Mouse (Mus musculus) spleen, adult 2 months (tissue): ENCODE measurements around the gene Phf5a. TPM values are rescaled to one million over a fixed set of nuclear protein-coding genes. Genes with fewer than 3 reads are reported as not detected.

ENCODE experiments used
- DNase-seq, 2 experiments: peaks; one replicate each; pipeline versions ENCODE4 v3.0.0 to v3.0.0-alpha.2; 2012 to 2021; ENCODE audit warnings: low spot score in 2 of 2, low read depth in 1 of 2
- H3K27ac ChIP-seq: fragments of 200-500 bp; 2 replicates; pipeline ENCODE4 v1.5.1; 2012; ENCODE audit warnings: low read length, inconsistent platforms; ENCODE audit not compliant: insufficient read depth
- H3K27me3 ChIP-seq: fragments of 200-500 bp; 2 replicates; pipeline ENCODE4 v1.6.1; 2012; ENCODE audit warnings: mild to moderate bottlenecking, moderate library complexity, low read length, inconsistent platforms; ENCODE audit not compliant: control insufficient read depth, insufficient read depth
- H3K36me3 ChIP-seq: fragments of 200-500 bp; 2 replicates; pipeline ENCODE4 v1.6.1; 2012; ENCODE audit warnings: mild to moderate bottlenecking, low read length, inconsistent platforms; ENCODE audit not compliant: control insufficient read depth, insufficient read depth
- H3K4me1 ChIP-seq: fragments of 200-500 bp; 2 replicates; pipeline ENCODE4 v1.6.1; 2011; ENCODE audit warnings: inconsistent platforms; ENCODE audit not compliant: control insufficient read depth, insufficient read depth, insufficient read length
- H3K4me3 ChIP-seq: fragments of 200-500 bp; 2 replicates; pipeline ENCODE4 v1.5.1; 2011; ENCODE audit warnings: mild to moderate bottlenecking, inconsistent platforms; ENCODE audit not compliant: insufficient read depth, insufficient read length; ENCODE audit errors: extremely low read depth
- CTCF ChIP-seq: fragments of 200-500 bp; IDR thresholded peaks from 2 replicates; pipeline ENCODE4 v1.5.1; 2011; ENCODE audit warnings: mild to moderate bottlenecking, inconsistent platforms; ENCODE audit not compliant: insufficient read depth, insufficient read length, insufficient replicate concordance; ENCODE audit errors: extremely low read depth
- POLR2A ChIP-seq: fragments of 200-500 bp; IDR thresholded peaks from 2 replicates; pipeline ENCODE4 v1.6.1; 2011; ENCODE audit warnings: low read depth, low read length, inconsistent platforms
- WGBS: fragments of 180-500 bp; shearing (Covaris S2); methylation state at CpG from one replicate; pipeline ENCODE4 v1.1.7; 2018; 5-methylcytosine and 5-hydroxymethylcytosine counted together
- polyA plus RNA-seq: library from polyadenylated mRNA; depleted of rRNA; stranded (reverse); fragments of >200 nt; gene quantifications from 2 replicates; pipeline ENCODE4 v1.2.3, GENCODE M21; 2012

Gene Phf5a
- polyA plus RNA-seq, 1 experiment, result 29.8 TPM

DNA sequence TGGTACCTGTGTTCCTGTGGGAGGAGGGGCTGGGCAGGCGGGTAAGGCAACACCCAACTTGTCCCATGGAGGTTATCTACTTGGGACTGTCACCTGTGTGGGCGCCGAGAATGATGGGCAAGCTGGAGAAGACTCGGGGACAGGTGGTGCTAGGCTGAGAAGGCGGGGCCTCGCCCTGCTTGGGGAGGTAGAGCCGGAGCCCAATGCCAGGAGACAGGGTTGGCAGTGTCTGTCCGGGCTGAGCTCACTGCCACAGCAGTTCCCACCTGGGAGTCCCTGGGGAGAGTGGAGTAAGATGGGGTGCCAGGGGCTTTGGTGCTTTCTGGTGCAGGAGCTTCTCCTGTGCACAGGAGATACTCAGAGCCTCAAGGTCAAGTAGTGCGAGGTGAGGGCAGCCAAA lies 22.6 kb downstream of the Phf5a start:
- no peak for DNase-seq
- TF ChIP-seq CTCF, result no peak
- no peak for TF ChIP-seq POLR2A
- 83% methylated on average over 9 of the region's 9 CpGs for WGBS
- Histone ChIP-seq H3K27ac (no peak overlapping the region), H3K27me3 (no peaks in the 10 kb centered on the region), H3K36me3 (peaks cover 31% of the 10 kb centered on the region), H3K4me1 (no peaks in the 10 kb centered on the region), H3K4me3 (no peak overlapping the region)

DNA sequence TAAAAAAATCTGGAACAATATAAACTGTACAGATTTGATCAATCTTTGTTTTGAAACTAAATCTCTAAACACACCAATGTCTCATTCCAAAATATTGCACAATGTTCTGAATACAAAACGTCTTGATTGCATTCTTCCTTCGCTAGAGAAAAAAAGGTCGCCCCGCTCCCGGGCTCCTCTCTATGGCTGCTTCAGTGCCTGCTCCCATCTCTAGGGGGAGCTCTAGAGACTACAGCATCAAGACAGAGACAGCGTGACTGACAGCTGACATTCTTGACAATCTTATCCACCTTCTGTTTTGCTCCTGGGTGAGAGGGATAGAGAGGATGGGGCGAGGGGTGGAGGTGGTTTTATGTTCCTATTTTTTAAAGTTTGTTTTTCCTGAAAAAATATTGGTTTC lies 23.4 kb downstream of the Phf5a start:
- Histone ChIP-seq H3K36me3 (peaks cover 31% of the 10 kb centered on the region), H3K4me3 (no peak overlapping the region), H3K27me3 (no peaks in the 10 kb centered on the region), H3K27ac (no peak overlapping the region), H3K4me1 (no peaks in the 10 kb centered on the region)
- TF ChIP-seq CTCF, result peak; percentile 71; the same call in 1 of the 2 replicates
- TF ChIP-seq POLR2A, result no peak
- 33% methylated on average over 7 of the region's 7 CpGs for WGBS
- DNase-seq, result peak; percentile 46 to 66

DNA sequence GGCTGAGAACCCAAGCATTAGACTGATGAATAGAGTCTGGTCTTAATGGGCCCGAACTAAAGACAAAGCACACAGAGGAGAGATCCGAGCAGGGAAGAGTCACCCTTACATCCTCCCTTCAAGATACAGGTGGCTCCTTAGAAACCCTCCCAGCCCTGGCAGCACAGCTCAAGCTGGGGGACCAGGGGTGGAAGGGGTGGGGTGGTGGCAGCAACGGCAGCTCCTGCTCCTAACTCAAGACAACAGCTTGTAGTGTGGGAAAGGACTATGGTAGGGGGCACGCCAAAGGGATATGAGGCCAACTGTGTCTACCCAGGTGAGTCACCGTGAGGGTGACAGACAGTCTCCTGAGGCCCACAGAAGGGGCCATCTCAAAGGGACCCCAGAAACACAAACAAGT lies 23.9 kb downstream of the Phf5a start:
- 90% methylated on average over 5 of the region's 5 CpGs for WGBS
- H3K36me3 ChIP-seq, result peaks cover 29% of the 10 kb centered on the region
- no peak for DNase-seq
- TF ChIP-seq POLR2A (no peak), CTCF (no peak; the same call in 1 of the 2 replicates)
- no peaks in the 10 kb centered on the region for H3K27me3 ChIP-seq
- no peak overlapping the region for H3K4me3 ChIP-seq
- no peak overlapping the region for H3K27ac ChIP-seq
- H3K4me1 ChIP-seq, result no peaks in the 10 kb centered on the region

DNA sequence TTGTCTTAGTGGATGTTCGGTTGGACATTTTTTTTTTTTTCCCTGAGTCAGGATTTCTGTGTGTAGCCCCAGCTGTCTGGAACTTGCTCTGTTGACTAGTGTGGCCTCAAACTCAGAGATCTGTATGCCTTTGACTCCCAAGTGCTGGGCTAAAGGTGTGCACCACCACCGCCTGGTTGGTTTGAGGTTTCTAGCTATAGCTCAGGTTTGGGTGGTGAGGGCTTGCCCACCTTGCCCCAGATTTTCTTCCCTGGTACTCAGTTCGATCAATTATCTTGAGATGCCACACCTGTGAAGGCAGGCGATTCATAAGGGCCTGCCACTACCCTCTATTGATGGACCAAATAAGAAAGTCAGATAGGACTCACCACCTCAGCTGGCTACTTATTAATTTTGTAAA lies 24.6 kb downstream of the Phf5a start:
- 90% methylated on average over 4 of the region's 4 CpGs for WGBS
- H3K27ac ChIP-seq, result no peak overlapping the region
- no peak for DNase-seq

GRCm38 (mm10) chr15:81846755-81847154 lies 25.0 kb downstream of the Phf5a start:
- no peak for TF ChIP-seq POLR2A
- TF ChIP-seq CTCF, result no peak
- Histone ChIP-seq H3K4me1 (no peaks in the 10 kb centered on the region), H3K27me3 (no peaks in the 10 kb centered on the region), H3K36me3 (peaks cover 28% of the 10 kb centered on the region), H3K27ac (no peak overlapping the region), H3K4me3 (no peak overlapping the region)
- 89% methylated on average over 9 of the region's 9 CpGs for WGBS
- no peak for DNase-seq

More for the DNA sequence above, 24.6 kb downstream of the Phf5a start:
- no peak overlapping the region for H3K4me3 ChIP-seq
- TF ChIP-seq CTCF (no peak), POLR2A (no peak)
- H3K36me3 ChIP-seq, result peaks cover 28% of the 10 kb centered on the region
- no peaks in the 10 kb centered on the region for H3K4me1 ChIP-seq
- no peaks in the 10 kb centered on the region for H3K27me3 ChIP-seq

- Histone ChIP-seq H3K36me3 (peaks cover 19% of the 10 kb centered on the region), H3K27ac (no peak overlapping the region), H3K27me3 (no peaks in the 10 kb centered on the region), H3K4me1 (no peaks in the 10 kb centered on the region), H3K4me3 (no peak overlapping the region)
- TF ChIP-seq CTCF, result no peak
- no peak for TF ChIP-seq POLR2A
- 32% methylated on average over 4 of the region's 4 CpGs for WGBS
- no peak for DNase-seq
Observed at GRCm38 (mm10) chr15:81845724-81846123, 26.0 kb downstream of the Phf5a start.

DNA sequence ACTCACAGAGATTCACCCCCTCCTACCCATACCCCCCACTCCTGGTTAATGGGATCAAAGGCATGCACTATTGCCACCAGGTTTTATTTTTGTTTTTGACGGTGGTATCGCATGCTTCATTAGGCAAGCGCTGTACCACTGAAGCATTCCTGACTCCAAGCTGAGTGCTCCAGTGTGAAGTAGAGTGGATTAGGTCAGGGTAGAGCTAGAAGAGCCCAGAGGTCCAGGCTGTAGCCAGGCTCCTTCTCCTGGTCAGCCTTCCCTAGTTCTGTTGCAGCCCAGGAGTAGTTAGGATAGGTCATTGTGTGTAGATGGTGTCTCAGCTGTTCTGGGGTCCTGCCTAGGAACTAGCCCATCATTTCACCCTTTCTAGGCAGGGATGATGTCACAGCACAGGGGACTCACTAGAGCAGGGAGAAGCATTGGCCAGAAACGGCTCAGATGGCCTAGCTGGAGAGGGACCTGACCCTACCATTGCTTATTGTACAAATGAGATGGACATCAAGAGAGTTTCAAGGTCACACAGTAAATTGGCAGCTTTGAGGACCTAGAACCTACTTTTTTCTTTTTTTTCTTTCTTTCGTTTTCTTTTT lies 26.6 kb downstream of the Phf5a start:
- Histone ChIP-seq H3K27ac (no peak overlapping the region), H3K27me3 (no peaks in the 10 kb centered on the region), H3K4me1 (no peaks in the 10 kb centered on the region), H3K36me3 (peaks cover 14% of the 10 kb centered on the region), H3K4me3 (no peak overlapping the region)
- WGBS, result 75% methylated on average over 5 of the region's 5 CpGs
- no peak for DNase-seq
- TF ChIP-seq POLR2A (no peak), CTCF (no peak)
